Mouse (Mus musculus) kidney, adult 2 months (tissue): ENCODE data around the gene Vps53. TPM values are rescaled to one million over a fixed set of nuclear protein-coding genes. Genes with fewer than 3 reads are reported as not detected.

Experiments
- DNase-seq: peaks from one replicate; pipeline ENCODE4 v3.0.0; 2021
- H3K27ac ChIP-seq: fragments of 200-500 bp; 2 replicates; pipeline ENCODE4 v1.5.1; 2012; ENCODE audit warnings: low read depth, low read length, control low read depth, inconsistent platforms; ENCODE audit not compliant: insufficient read depth
- H3K27me3 ChIP-seq: fragments of 200-500 bp; replicated peaks from 2 replicates; pipeline ENCODE4 v1.6.1; 2012; ENCODE audit warnings: mild to moderate bottlenecking, moderate library complexity, low read length, inconsistent platforms; ENCODE audit not compliant: control insufficient read depth, insufficient read depth
- H3K36me3 ChIP-seq: fragments of 200-500 bp; 2 replicates; pipeline ENCODE4 v1.6.1; 2012; ENCODE audit warnings: mild to moderate bottlenecking, moderate library complexity, low read length, inconsistent platforms; ENCODE audit not compliant: control insufficient read depth, insufficient read depth
- H3K4me1 ChIP-seq: fragments of 200-500 bp; 2 replicates; pipeline ENCODE4 v1.6.1; 2011; ENCODE audit warnings: low read length; ENCODE audit not compliant: control insufficient read depth, insufficient read depth
- H3K4me3 ChIP-seq: fragments of 200-500 bp; 2 replicates; pipeline ENCODE4 v1.5.1; 2011; ENCODE audit warnings: mild to moderate bottlenecking, low read depth, low read length, control low read depth; ENCODE audit not compliant: insufficient read depth
- CTCF ChIP-seq: fragments of 200-500 bp; conservative IDR thresholded peaks from 2 replicates; pipeline ENCODE4 v1.5.1; 2011; ENCODE audit warnings: low read depth, mild to moderate bottlenecking, control low read depth, low read length, moderate library complexity, mixed read lengths; ENCODE audit not compliant: insufficient read depth, insufficient read length
- POLR2A ChIP-seq: fragments of 200-500 bp; IDR thresholded peaks from one replicate; pipeline ENCODE4 v1.6.1; 2011; ENCODE audit warnings: low read depth, low read length, control low read depth
- WGBS: fragments of 180-500 bp; shearing (Covaris S2); methylation state at CpG from one replicate; pipeline ENCODE4 v1.1.7; 2018; 5-methylcytosine and 5-hydroxymethylcytosine counted together
- polyA plus RNA-seq: library from polyadenylated mRNA; depleted of rRNA; stranded (reverse); fragments of >200 nt; gene quantifications from 2 replicates; pipeline ENCODE4 v1.2.3, GENCODE M21; 2012

Vps53 gene
- polyA plus RNA-seq, 1 experiment: 47.5 TPM

GRCm38 (mm10) chr11:76074296-76075093 lies 105.0 kb downstream of the Vps53 start:
- Histone ChIP-seq H3K36me3 (no peaks in the 10 kb centered on the region), H3K4me3 (no peak overlapping the region), H3K27me3 (no peaks in the 10 kb centered on the region), H3K27ac (no peak overlapping the region), H3K4me1 (peaks cover 13% of the 10 kb centered on the region; the same call in 1 of the 2 replicates)
- TF ChIP-seq POLR2A: no peak
- TF ChIP-seq CTCF: no peak
- DNase-seq: no peak
- WGBS: 55% methylated on average over 11 of the region's 11 CpGs

- Histone ChIP-seq H3K27me3 (no peaks in the 10 kb centered on the region), H3K4me1 (peaks cover 11% of the 10 kb centered on the region; the same call in 1 of the 2 replicates), H3K36me3 (no peaks in the 10 kb centered on the region), H3K4me3 (no peak overlapping the region), H3K27ac (no peak overlapping the region)
- WGBS: 63% methylated on average over 6 of the region's 6 CpGs
- peak; percentile 37 for DNase-seq
- TF ChIP-seq CTCF (no peak), POLR2A (no peak)
Measured at GRCm38 (mm10) chr11:76069816-76070215, 109.6 kb downstream of the Vps53 start.

DNA sequence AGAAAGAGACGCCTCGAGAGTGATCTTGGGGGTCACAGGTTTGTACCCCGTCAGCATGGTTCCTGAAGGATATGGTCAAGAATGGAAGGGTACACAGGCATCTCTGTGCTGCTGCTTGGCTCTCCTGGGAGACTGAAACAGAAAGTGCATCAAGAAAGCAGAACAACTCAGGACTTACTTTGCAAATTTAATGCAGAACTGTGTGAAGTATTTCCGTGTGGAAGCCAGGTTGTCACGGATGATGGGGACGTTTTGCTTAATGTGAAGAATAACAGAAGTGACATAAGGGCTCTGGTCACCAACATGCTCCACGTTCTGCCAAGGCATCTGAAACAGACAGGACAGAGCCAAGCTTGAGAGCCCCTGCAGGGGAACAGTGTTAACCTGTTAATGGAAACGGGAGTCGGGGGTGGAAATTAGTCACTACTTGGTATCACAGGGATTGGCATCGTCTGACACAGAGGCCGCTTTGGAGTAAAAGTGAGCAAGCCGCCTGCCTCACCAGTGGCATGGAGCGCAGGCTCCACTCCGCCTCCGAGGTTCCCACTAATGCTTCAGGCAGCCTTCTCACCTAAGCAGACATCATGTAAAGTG lies 112.8 kb downstream of the Vps53 start:
- DNase-seq: no peak
- TF ChIP-seq CTCF (no peak), POLR2A (no peak)
- peaks cover 3% of the 10 kb centered on the region; the same call in 1 of the 2 replicates for H3K4me1 ChIP-seq
- no peak overlapping the region for H3K4me3 ChIP-seq
- H3K36me3 ChIP-seq: no peaks in the 10 kb centered on the region
- WGBS: 80% methylated on average over 15 of the region's 15 CpGs
- H3K27ac ChIP-seq: no peak overlapping the region
- H3K27me3 ChIP-seq: no peaks in the 10 kb centered on the region

GRCm38 (mm10) chr11:76065521-76066095 lies 113.8 kb downstream of the Vps53 start:
- Histone ChIP-seq H3K36me3 (no peaks in the 10 kb centered on the region), H3K4me1 (peaks cover 6% of the 10 kb centered on the region; the same call in 1 of the 2 replicates), H3K4me3 (no peak overlapping the region), H3K27me3 (no peaks in the 10 kb centered on the region), H3K27ac (peak overlapping the region; percentile 48; the same call in 1 of the 2 replicates)
- peak; percentile 86 for DNase-seq
- 62% methylated on average over 9 of the region's 9 CpGs for WGBS
- TF ChIP-seq POLR2A (no peak), CTCF (no peak)

- no peak for DNase-seq
- H3K36me3 ChIP-seq: no peaks in the 10 kb centered on the region
- WGBS: 65% methylated on average over 7 of the region's 7 CpGs
- no peak overlapping the region for H3K4me3 ChIP-seq
- no peak overlapping the region for H3K27ac ChIP-seq
- TF ChIP-seq POLR2A: no peak
- TF ChIP-seq CTCF: no peak
- H3K4me1 ChIP-seq: peaks cover 12% of the 10 kb centered on the region
- H3K27me3 ChIP-seq: no peaks in the 10 kb centered on the region
Measured at GRCm38 (mm10) chr11:76064411-76064810, 115.0 kb downstream of the Vps53 start.

- Histone ChIP-seq H3K4me3 (no peak overlapping the region), H3K27ac (no peak overlapping the region), H3K36me3 (no peaks in the 10 kb centered on the region), H3K27me3 (no peaks in the 10 kb centered on the region), H3K4me1 (peaks cover 16% of the 10 kb centered on the region)
- no peak for TF ChIP-seq POLR2A
- no peak for TF ChIP-seq CTCF
- 97% methylated on average over 2 of the region's 2 CpGs for WGBS
- no peak for DNase-seq
Measured at GRCm38 (mm10) chr11:76060906-76061305, 118.5 kb downstream of the Vps53 start.

DNA sequence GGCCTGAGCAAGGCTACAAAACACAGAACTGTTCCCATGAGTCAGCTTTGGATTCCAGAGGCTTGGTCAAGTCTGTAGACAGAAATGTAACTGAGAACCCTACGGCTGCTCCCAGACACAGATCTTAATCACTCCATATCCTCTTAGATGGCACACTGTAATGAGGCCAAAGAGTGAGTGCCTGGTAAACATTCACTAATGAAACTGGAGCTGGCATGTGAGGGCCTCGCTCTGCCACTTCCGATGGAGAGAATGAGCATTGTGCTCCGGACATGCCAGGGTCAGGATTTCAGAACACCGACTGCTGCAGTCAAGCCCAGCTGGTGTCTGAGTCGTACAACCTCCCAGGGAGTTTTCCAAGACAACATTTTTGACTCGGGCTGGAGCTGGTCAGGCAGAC lies 119.5 kb downstream of the Vps53 start:
- no peak overlapping the region for H3K4me3 ChIP-seq
- DNase-seq: peak; percentile 79
- H3K27ac ChIP-seq: peak overlapping the region; percentile 33
- WGBS: 22% methylated on average over 7 of the region's 7 CpGs
- H3K36me3 ChIP-seq: no peaks in the 10 kb centered on the region
- no peak for TF ChIP-seq POLR2A
- TF ChIP-seq CTCF: no peak
- H3K4me1 ChIP-seq: peaks cover 18% of the 10 kb centered on the region
- no peaks in the 10 kb centered on the region for H3K27me3 ChIP-seq
